Mouse (Mus musculus) CD4-positive helper T cell, adult 2 months (primary cell): ENCODE measurements at regions not wholly inside any gene's neighbourhood (a gene's known extent, or its start where the extent isn't known, plus 50 kb on each side); places are given as distances from the start of the nearest gene placed in this dataset.
A peak's percentile ranks its signal among the peaks of the same experiment; 100 is the strongest.

ENCODE experiments used
- DNase-seq: peaks from one replicate; pipeline ENCODE4 v3.0.0-alpha.2; 2012; ENCODE audit warnings: low read depth, missing footprints, low spot score

DNA sequence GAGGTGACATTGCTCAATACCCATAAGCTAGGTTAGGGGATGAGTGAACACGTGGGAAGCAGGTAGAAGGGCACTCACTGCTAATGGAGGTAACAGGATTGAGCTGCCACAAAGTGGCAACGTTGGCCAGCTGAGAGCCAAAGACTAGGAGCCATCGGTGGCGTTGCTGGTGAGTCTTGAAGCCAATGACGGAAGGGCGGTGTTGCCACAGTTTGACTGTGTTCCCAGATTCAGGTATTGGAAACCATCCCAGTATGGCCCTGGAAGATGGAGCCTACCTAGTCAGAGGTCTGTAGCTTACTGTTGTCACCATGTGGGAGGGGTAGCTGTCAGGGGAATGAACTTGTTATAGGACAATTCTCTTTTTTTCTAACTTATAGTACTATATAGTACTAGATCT lies 158.4 kb downstream of the Ly86 start:
- DNase-seq, result no peak

DNA sequence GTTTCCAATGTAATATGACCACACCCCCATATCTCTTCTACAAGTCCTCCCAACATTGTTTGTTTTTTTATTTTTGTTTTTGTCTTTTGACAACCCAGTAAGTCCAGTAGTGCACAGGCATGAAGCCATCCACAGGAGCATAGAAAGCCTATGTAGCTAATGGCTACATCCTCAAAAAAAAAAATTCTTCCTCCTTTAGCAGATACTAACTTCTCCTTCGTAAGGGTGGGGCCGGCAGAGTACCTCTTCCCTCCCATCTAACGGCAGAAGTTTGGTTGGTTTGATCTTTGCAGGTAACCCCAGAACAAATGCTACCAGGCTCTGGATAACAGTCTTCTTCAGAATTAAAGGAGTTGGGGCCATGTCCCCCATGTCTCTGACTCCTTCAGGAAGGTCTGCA lies 158.9 kb downstream of the Ly86 start:
- DNase-seq, result no peak

DNA sequence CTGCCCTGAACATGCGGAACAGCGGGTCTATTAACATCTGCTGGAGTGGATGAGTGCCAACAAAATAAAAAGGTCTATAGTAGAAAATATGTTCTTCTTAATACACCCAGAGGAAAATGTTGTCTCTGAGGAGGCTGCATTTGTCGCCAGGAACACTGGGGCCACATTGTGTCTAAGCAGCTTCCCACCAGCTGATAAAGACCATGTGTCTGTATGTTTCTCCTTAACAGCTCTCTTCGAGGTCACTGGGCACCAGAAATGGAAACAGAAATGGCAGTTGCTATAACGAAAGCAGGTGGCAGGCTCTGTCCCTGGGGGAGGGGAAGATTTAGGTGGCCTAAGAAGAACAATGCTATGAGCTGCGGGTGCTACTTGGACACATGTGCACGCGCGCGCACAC lies 159.4 kb downstream of the Ly86 start:
- DNase-seq, result no peak

DNA sequence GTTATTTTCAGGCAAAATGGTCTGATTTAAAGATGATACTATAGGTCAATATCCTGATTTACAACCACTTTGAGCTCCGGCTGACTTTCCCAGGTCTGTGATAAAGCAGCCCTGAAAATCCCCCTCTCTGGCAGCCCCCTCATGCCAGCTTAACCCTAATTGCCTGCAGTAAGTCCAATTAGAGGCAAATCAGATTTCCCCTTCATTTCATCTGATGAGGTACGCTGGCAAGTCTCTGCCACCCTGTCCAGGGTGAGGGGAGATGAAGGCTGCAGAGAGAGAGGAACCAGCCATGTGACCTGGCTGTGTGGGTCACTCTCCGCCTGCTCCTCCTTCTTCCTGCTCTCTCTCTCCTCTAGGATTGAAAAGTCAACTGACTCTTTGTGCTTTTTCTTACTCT lies 160.6 kb downstream of the Ly86 start:
- no peak for DNase-seq

DNA sequence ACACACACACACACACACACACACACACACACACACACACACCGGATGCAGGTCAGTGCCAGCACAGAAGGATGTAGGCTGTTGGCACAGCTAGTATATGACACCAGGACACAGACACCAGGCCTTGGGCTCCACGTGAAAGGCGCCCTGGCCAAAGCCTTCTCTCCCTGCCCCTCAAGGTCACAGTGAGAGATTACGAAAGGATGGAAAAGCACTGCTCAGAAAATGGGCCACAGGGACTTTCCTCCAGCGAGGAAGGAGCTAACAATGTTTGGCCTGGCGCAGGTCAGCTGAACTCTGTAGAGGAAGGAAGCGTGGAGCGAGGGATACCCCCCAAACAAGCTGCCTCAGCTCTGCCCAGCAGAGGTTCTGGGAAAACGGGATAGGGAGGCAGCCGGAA lies 161.0 kb downstream of the Ly86 start:
- no peak for DNase-seq

DNA sequence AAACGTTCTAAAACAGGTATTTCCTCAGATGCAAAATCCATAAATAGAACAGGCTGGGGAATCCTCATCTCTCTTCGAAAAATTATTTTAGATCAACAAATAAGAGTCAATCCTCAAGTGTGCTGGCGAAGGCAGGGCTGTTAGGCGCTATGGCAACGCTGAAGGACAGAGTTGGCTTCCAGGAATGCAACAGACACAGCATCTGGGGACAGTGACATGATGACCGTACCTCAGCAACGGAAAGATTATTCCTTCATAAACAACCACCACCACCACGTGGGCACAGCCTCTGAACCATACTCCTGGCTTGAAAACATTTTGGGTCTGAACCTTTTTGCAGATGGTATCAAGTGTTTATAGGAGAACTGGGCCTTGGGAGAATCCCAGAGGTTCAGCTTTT lies 161.7 kb downstream of the Ly86 start:
- DNase-seq, result no peak

DNA sequence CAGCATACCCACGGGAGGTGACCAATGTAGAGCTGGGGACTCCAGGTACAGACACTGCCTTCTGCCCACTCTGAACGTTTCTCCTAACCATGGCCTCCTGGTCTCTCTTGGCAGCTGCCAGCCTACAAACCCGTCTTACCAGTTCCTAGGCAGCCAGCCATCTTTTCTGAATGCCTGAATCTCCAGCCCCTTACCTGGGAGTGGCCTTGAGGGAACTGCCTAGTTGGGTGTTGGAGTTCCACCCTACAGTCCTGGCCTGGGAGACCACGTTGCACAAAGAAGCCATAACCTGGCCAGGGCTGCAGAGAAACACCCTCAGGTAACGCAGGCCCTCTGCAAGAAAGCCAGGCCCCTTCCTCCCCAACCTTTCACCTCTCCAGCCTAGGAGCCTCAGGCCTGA lies 162.1 kb downstream of the Ly86 start:
- no peak for DNase-seq

DNA sequence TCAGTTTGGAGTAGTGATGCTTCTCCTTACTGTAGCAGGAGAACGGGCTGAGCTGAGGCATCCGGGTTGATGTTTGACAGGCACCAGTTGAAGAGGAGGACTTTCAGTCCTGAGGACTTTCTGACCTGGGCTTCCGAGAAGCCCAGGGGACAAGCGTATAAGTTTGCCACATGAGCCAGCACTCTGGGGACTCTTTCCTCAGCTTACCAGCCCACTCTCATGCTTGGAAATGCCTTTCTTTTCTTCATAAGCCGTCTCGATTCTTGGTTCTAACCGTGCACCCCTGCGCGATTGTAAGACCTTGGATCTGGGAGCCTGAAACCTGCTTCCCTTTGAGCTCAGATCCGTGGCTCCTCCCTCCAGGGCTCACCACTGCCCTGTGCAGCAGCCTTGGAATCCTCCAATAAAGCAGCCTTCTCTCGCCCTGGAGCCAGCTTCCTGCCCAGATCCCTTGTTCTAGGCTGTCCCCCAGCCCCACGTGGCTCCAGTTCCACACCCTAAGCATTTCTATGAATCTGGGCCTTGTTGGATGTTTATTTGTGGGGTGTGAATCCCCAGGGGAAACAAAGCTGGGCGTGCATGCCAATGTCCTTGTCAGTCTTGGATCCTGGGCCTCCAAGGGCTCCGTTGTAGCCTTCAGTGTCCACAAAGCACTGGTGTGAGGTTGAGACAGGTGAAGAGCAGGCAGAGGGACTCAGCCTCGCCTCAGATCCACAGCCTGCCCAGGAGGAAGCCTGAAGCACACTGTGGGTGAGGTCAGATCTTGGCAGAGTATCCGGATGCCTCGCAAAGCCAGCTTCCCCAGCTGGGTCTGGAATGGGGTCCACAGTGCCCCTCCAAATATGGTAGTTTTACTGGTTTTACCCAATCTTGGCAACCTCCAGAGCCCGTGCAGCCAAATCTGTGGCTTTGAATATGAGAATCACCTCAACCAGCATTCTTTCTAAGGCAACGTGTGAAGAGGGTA lies 163.7 kb downstream of the Ly86 start:
- no peak for DNase-seq

DNA sequence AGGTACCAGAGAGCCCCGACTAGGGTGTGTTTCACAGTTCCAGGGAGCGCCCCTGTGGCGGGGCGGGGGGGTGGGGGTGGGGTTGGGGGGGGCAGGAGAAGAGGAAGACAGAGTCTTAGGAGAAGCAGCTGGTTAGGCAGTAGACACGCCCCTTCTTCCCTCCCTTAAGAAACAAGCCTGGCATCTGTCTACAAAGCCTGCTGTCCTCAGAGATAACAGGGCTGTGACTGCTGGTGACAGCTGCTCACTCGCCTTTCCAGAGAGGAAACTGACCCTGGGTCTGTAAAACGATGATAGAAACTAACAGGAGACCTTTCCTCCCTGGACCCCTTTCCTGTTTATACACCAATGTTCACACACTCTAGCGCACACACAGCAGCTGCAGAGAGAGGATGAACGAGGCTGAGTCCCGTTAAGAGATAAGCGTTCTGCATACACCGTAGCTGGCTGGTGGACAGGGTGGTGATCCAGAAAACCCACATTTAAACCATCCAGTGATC lies 164.4 kb downstream of the Ly86 start:
- no peak for DNase-seq

DNA sequence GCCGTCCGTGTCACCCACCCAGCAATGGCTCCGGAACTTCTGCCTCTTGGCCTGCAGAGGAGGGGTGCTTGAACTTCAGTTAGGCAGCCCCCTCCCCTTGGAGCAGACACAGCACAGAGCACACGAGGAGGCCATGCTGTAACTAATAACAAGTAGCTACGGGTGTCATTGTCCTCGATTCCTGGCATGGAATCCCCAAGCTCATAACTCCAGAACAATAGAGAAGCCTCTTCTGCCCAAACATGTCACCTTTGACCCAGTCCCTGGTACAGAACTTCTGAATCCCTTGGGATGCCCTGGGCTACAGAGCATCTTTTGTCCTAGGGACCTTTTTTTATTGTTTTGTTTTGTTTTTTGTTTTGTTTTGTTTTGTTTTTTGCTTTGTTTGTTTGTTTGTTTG lies 165.5 kb downstream of the Ly86 start:
- DNase-seq, result no peak

DNA sequence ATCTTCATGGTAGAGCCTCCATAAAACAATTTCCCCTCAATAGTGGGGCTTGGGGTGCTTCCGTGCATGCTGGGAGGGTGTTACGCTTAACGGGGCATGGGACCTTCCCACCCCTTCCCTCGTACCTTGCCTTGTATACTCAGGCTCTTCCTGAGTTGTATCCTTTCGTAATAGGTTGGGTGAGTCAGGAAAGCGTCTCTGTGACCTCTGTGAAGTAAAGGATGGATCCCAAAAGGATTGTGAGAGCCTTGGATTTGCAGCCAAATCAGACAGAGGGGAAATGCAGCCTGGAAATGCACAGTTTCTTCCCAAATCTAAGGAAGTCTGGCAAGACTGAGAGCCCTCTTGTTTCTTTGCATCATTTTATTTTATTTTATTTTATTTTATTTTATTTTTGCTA lies 166.0 kb downstream of the Ly86 start:
- no peak for DNase-seq

DNA sequence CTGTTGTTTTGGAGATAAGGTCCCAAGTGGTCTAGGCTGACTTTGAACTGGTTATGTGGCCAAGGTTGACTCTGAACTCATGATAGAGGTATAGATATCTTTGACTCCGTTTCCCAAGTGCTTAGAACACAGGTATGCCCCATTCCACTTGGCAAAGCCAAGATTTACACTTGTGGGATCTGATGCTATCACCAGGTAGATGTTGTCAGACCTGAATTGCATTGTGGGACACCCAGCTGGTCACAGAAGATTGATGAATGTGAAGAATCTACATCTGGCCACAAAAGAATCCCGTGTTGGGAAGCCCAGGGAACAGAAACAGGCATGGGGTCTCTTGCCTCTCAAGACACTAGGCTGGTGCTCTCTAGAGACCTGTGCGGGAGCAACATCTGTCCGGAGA lies 166.4 kb downstream of the Ly86 start:
- DNase-seq, result no peak

DNA sequence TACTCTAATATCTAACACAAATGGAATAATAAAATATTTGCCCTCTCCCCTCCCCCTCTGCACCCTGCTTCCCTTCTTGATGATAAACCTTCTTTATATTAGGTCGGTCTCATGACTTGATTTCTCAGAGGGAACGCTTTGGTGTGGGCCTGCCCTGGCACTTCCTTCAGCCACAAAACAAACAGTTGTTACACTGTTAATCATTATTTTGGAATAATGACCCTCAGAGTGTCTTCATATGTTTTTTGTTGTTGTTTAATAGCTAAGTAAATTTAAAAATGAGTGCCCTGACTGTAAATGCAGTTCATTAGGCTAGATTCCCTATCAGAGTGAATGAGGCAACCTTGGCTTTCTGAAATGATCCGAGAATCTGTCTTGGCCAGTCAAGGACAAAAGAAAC lies 167.8 kb downstream of the Ly86 start:
- DNase-seq, result no peak

DNA sequence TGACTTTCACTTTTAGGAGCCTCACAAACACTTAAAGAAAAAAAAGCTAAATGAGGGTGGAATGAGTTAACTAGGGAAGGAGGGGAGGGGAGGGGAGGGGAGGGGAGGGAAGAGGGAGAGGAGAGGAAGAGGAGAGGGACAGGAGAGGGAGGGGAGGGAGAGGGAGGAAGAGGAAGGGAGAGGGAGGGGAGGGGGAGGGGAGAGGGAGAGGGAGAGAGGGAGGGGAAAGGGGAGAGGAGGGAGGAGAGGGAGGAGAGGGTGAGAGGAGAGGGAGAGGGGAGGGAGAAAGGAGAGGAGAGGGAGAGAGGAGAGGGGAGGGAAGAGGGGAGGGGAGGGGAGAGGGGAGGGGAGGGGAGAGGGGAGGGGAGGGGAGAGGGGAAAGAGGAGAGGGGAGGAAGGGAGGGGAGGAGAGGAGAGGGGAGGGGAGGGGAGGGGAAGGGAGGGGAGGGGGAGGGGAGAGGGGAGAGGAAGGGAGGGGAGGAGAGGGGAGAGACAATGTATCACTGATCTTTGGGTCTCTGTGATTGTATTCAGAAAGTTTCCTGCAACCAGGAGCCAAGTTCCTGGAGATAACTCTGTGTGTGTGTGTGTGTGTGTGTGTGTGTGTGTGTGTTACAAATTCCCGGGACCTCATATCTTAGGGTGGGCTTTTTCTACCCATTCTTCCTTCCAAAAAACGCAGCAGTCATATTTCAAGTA lies 168.3 kb downstream of the Ly86 start:
- DNase-seq, result no peak

DNA sequence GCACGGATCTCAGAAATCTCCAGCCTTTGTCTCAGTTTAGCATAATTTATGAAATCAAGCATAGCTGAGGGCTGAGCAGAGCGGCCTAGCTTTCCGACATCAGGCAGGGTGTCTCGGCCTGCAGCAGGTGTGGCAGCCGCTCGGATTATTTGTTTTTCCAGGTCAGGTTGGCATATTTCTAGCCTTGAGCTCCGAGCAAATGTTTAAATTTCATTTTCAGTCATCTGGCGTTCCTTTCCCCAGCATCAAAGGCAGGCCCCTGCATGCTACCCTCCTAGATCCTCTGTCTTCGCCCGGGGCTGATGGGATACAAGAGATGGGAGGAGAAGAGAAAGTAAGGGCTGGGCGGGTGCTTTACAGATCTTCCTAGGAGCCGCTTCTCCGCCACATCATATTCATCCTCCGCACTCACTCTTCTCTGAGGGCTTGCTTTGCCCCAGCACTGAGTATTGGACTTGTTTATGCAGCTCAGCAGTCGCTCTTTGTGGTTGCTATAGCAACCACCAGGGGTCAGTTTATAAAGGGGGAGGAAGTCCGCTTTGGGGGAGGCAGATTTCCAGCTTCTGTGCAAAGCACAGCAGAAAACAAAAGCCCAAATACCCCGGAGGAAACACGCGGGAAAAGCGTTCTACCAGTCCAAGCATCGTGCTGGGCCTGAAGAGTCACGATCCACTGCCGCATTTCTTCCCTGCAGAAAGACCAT lies 169.0 kb downstream of the Ly86 start:
- no peak for DNase-seq

DNA sequence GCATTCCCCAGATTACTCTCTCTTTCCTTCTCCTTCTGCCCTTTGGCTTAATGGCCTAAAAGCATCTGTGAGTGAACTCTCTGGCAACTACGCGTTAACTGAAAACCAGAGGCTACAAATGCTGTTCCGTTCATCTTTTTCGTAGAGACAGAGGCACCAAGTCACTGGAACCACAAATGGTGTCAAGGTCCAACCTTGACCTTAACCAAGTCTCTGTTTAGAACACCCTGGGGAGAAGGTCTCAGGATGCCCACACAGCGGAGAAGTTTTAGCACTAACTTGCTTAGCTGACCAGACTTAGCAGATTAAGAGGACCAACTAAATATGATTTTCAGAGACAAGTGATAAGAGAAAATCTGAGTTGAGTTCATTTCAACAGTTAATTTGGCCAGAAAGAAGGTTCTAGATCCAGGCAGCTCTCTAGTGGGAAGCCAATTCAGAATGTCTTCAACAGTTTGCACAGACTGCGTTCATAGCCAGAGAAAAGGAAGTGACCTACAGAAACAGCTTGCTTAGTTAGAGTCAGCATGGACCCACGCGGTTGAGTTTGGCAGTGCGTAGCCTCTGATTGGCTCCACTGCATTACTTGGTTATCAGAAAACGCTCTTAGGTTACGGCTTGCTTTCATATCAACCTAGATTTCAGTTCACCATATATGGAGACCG lies 169.8 kb downstream of the Ly86 start:
- no peak for DNase-seq

DNA sequence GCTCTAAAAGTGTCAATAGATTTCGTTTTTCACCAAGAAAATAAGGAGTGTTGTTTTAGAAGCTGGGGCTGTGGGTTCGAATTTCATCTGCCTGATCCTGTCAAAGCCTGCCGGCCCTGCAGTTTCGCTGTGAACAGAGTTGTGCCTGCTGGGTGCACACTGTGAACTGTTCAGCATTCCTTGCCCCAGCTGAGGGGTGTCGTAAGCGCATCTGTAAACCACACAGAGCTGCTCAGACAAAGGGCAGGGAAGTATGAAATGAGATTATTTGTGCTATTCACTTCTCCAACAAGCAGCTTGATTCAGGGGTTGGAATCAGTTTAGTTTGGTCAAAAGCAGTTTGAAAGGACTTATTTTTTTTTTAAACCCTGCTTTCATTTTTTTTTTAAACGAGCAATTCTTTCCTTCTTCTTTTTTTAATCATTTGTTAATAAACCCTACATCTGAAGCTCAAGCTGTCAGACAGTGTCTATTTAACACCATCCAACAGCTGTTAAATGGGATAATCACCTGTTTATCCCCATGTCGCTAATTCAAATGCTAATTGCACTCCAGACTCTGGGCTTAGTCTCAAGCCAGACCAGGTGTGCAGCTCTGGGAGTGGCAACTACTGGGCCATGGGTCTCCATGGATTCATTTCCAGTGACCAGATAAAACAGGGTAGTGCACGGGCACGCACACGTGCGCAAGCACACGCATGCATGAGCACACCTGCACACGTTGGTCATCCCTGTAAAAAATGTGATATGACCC lies 172.2 kb downstream of the Ly86 start:
- DNase-seq, result no peak

DNA sequence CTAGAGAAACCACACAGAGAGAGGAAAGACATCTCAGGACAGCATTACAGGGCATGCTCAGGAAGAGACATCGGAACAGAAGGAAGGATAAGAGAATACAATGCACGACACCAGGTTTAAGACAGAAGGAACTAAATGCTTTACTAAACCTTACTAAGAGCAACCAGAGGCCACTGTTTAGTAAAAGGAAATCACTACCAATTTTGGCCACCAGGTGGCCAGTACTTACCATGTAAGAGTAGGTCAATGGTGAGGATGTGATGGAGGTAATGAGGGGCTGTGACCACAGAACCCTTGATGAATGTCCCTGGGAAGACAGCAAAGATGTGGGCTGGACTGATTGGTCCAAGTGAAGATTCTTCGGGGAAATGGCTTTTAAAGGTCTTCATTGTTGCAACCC lies 174.9 kb downstream of the Ly86 start:
- DNase-seq, result peak; percentile 79

DNA sequence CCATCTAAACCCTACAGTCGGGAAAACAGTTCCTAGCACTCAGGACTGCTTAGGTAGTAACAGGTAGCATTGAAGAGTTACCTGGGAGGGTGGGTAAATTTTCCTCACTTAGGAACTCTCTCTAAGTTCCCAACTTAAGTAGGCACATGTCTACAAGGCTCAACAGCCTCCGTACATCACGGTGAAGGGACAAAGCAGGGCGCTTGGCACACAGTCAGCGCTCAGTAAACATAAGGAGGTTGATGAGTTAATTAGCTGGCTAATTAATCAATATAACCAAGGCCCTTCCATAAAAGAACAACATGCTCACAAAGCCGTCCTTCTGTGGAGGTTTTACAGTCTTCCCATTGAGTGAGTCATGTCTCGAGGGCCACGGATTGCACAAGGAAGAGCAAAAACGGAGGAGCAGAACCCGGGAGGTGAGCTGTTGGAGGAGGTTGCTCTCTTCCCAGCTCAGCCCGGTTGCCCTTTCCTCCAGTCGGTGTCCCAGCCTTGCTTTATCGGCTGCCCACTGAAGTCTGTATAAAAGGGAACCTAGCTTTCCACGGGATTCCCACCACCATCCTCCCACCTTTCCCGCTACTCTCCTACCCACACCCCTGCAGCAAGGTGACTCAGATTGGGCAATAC lies 180.2 kb downstream of the Ly86 start:
- DNase-seq, result no peak

DNA sequence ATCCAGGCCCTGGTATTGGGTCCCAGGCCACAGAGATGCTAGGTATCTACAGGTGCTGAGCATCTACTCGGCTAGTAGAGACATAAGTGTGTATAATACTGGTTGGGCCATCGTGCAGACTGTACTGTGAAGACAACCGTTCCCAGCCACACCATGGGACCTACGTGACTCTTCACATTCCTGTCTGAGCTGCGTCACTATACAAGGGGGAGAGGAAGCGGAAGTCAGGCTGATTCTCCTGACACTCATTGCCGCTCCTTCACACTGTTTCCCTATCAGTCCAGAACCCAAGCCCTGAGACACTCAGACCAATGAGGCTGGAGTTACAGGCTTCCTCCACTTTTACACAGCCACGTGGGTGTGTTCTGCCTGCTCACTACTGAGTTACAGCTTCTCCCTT lies 181.1 kb downstream of the Ly86 start:
- no peak for DNase-seq

DNA sequence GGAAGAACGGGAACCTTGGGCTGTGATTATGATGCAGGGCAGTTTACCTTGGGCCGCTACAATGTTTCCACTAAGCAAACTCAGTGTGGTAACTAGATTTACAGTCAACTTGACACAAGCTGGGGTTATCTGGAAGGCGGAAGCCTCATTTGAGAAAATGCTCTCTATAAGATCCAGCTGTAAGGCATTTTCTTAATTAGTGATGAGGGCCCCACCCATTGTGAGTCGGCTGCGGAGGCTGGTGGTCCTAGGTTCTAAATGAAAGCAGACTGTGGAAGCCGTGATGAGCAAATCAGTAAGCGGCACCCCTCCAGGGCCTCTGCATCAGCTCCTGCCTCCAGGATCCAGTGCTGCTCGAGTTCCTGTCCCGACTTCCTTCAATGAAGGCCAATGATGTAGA lies 183.4 kb downstream of the Ly86 start:
- no peak for DNase-seq
